Mouse (Mus musculus) CH12.LX (cell line): ENCODE measurements around the gene Anks1b. TPM values are rescaled to one million over a fixed set of nuclear protein-coding genes. Genes with fewer than 3 reads are reported as not detected.

Experiments
- DNase-seq: peaks from one replicate; pipeline ENCODE4 v3.0.0-alpha.2; 2013; ENCODE audit errors: extremely low read depth
- H3K27ac ChIP-seq: 2 replicates; pipeline ENCODE4 v1.5.1; 2012; ENCODE audit warnings: low read depth, mild to moderate bottlenecking, control low read depth, moderate library complexity; ENCODE audit not compliant: insufficient read depth
- H3K27me3 ChIP-seq: replicated peaks from 2 replicates; pipeline ENCODE3; 2012; ENCODE audit warnings: inconsistent platforms
- H3K36me3 ChIP-seq, 2 experiments: replicated peaks in 1 of 2; 2 replicates each; pipeline versions ENCODE3 to v1.6.1; 2012; ENCODE audit warnings: inconsistent platforms in 1 of 2, low read length in 1 of 2, mild to moderate bottlenecking in 1 of 2, mixed read lengths in 1 of 2, moderate library complexity in 1 of 2; ENCODE audit not compliant: control insufficient read depth in 1 of 2, insufficient read depth in 1 of 2
- H3K4me1 ChIP-seq, 2 experiments: 2 replicates each; pipeline ENCODE4 v1.6.1; 2012; ENCODE audit warnings: inconsistent platforms in 1 of 2, moderate library complexity in 1 of 2; ENCODE audit not compliant: insufficient read depth in 2 of 2, control insufficient read depth in 1 of 2
- H3K4me2 ChIP-seq: 2 replicates; pipeline ENCODE4 v1.6.1; 2012; ENCODE audit warnings: low read depth, mild to moderate bottlenecking, control low read depth; ENCODE audit not compliant: poor library complexity, insufficient read depth, severe bottlenecking
- H3K4me3 ChIP-seq, 3 experiments: fragments of 150-350 bp in 1 of 3; sonication (generic) in 1 of 3; replicated peaks in 1 of 3; 2 replicates each; pipeline versions ENCODE3 to v1.5.1; 2011 to 2012; ENCODE audit warnings: low read depth in 2 of 3, low read length in 2 of 3, mild to moderate bottlenecking in 2 of 3, moderate library complexity in 2 of 3, control low read depth in 1 of 3, improper control_type of control experiment in 1 of 3, inconsistent platforms in 1 of 3, mixed read lengths in 1 of 3; ENCODE audit not compliant: poor library complexity in 1 of 3
- H3K79me2 ChIP-seq: replicated peaks from 2 replicates; pipeline ENCODE4 v1.6.1; 2012; ENCODE audit warnings: mild to moderate bottlenecking, moderate library complexity; ENCODE audit not compliant: control insufficient read depth, poor library complexity, insufficient read depth, severe bottlenecking; ENCODE audit errors: extremely low read depth
- H3K9ac ChIP-seq: 2 replicates; pipeline ENCODE4 v1.6.1; 2012; ENCODE audit warnings: low read depth, mild to moderate bottlenecking, control low read depth, moderate library complexity; ENCODE audit not compliant: insufficient read depth
- H3K9me3 ChIP-seq: replicated peaks from 2 replicates; pipeline ENCODE3; 2012; ENCODE audit warnings: low read length, inconsistent platforms, mixed read lengths
- CHD1 ChIP-seq: IDR thresholded peaks from 2 replicates; pipeline ENCODE4 v1.6.1; 2012; ENCODE audit warnings: low read depth, low read length, improper control_type of control experiment, inconsistent platforms
- CTCF ChIP-seq, 2 experiments: IDR thresholded peaks in 1 of 2; conservative IDR thresholded peaks in 1 of 2; 2 replicates each; pipeline ENCODE4 v1.5.1; 2011 to 2012; ENCODE audit warnings: low read depth in 2 of 2, low read length in 2 of 2, improper control_type of control experiment in 1 of 2, inconsistent platforms in 1 of 2, mild to moderate bottlenecking in 1 of 2, moderate library complexity in 1 of 2
- E2F4 ChIP-seq: IDR thresholded peaks from 2 replicates; pipeline ENCODE4 v1.6.1; 2011; ENCODE audit warnings: low read depth, low read length, improper control_type of control experiment; ENCODE audit not compliant: insufficient replicate concordance
- ELF1 ChIP-seq: IDR thresholded peaks from 2 replicates; pipeline ENCODE4 v1.6.1; 2014; ENCODE audit warnings: low read depth, mild to moderate bottlenecking, inconsistent platforms, low read length, improper control_type of control experiment
- EP300 ChIP-seq: IDR thresholded peaks from 2 replicates; pipeline ENCODE4 v1.6.1; 2011; ENCODE audit warnings: low read length, improper control_type of control experiment
- ETS1 ChIP-seq: conservative IDR thresholded peaks from 2 replicates; pipeline ENCODE4 v1.6.1; 2012; ENCODE audit warnings: low read depth, mild to moderate bottlenecking, inconsistent platforms, low read length, improper control_type of control experiment, moderate library complexity
- GABPA ChIP-seq: IDR thresholded peaks from 2 replicates; pipeline ENCODE4 v1.6.1; 2012; ENCODE audit warnings: low read depth, low read length, improper control_type of control experiment, inconsistent platforms; ENCODE audit not compliant: insufficient replicate concordance
- JUN ChIP-seq: IDR thresholded peaks from 2 replicates; pipeline ENCODE4 v1.6.1; 2011; ENCODE audit warnings: low read depth, mild to moderate bottlenecking, low read length, improper control_type of control experiment, moderate library complexity; ENCODE audit not compliant: insufficient read depth
- JUND ChIP-seq: conservative IDR thresholded peaks from 2 replicates; pipeline ENCODE4 v1.6.1; 2011; ENCODE audit warnings: low read depth, low read length, improper control_type of control experiment
- KAT2A ChIP-seq: IDR thresholded peaks from 2 replicates; pipeline ENCODE4 v1.6.1; 2012; ENCODE audit warnings: low read length, improper control_type of control experiment, inconsistent platforms; ENCODE audit not compliant: insufficient replicate concordance
- MAX ChIP-seq: IDR thresholded peaks from 2 replicates; pipeline ENCODE4 v1.6.1; 2011; ENCODE audit warnings: low read length, improper control_type of control experiment
- MAZ ChIP-seq: IDR thresholded peaks from 2 replicates; pipeline ENCODE4 v1.6.1; 2012; ENCODE audit warnings: low read depth, mild to moderate bottlenecking, inconsistent platforms, low read length, improper control_type of control experiment, moderate library complexity
- MEF2A ChIP-seq: IDR thresholded peaks from 2 replicates; pipeline ENCODE4 v1.6.1; 2014; ENCODE audit warnings: low read depth, mild to moderate bottlenecking, inconsistent platforms, low read length, improper control_type of control experiment, borderline replicate concordance
- MYC ChIP-seq: IDR thresholded peaks from 2 replicates; pipeline ENCODE4 v1.6.1; 2011; ENCODE audit warnings: low read depth, mild to moderate bottlenecking, improper control_type of control experiment, low read length
- NELFE ChIP-seq: IDR thresholded peaks from 2 replicates; pipeline ENCODE4 v1.6.1; 2011; ENCODE audit warnings: low read depth, low read length, improper control_type of control experiment
- NRF1 ChIP-seq: IDR thresholded peaks from 2 replicates; pipeline ENCODE4 v1.6.1; 2014; ENCODE audit warnings: low read depth, mild to moderate bottlenecking, inconsistent platforms, low read length, improper control_type of control experiment, moderate library complexity
- PAX5 ChIP-seq: IDR thresholded peaks from 2 replicates; pipeline ENCODE4 v1.6.1; 2012; ENCODE audit warnings: low read length, inconsistent platforms, mixed read lengths
- POLR2A ChIP-seq: IDR thresholded peaks from 2 replicates; pipeline ENCODE4 v1.6.1; 2011; ENCODE audit warnings: low read depth, mild to moderate bottlenecking, improper control_type of control experiment, low read length
- POLR2AphosphoS2 ChIP-seq: IDR thresholded peaks from 2 replicates; pipeline ENCODE4 v1.6.1; 2011; ENCODE audit warnings: low read depth, low read length, improper control_type of control experiment
- RAD21 ChIP-seq: IDR thresholded peaks from 2 replicates; pipeline ENCODE4 v1.6.1; 2011; ENCODE audit warnings: low read depth, mild to moderate bottlenecking, low read length, improper control_type of control experiment, moderate library complexity
- RCOR1 ChIP-seq: conservative IDR thresholded peaks from 2 replicates; pipeline ENCODE4 v1.6.1; 2012; ENCODE audit warnings: low read depth, mild to moderate bottlenecking, inconsistent platforms, low read length, improper control_type of control experiment
- SIN3A ChIP-seq: IDR thresholded peaks from 2 replicates; pipeline ENCODE4 v1.6.1; 2012; ENCODE audit warnings: low read length, improper control_type of control experiment, inconsistent platforms
- SMC3 ChIP-seq: IDR thresholded peaks from 2 replicates; pipeline ENCODE4 v1.6.1; 2011; ENCODE audit warnings: low read depth, low read length, improper control_type of control experiment
- USF2 ChIP-seq: conservative IDR thresholded peaks from 2 replicates; pipeline ENCODE4 v1.6.1; 2011; ENCODE audit warnings: low read depth, low read length, improper control_type of control experiment
- ZC3H11A ChIP-seq: IDR thresholded peaks from 2 replicates; pipeline ENCODE4 v1.6.1; 2012; ENCODE audit warnings: low read depth, mild to moderate bottlenecking, inconsistent platforms, low read length, improper control_type of control experiment
- ZKSCAN1 ChIP-seq: IDR thresholded peaks from 2 replicates; pipeline ENCODE4 v1.6.1; 2012; ENCODE audit warnings: low read depth, inconsistent platforms, low read length, improper control_type of control experiment, borderline replicate concordance
- ZMIZ1 ChIP-seq: IDR thresholded peaks from 2 replicates; pipeline ENCODE4 v1.6.1; 2012; ENCODE audit warnings: low read depth, mild to moderate bottlenecking, inconsistent platforms, low read length, improper control_type of control experiment
- dilution Hi-C: fragments of 300-500 bp; cut with MboI; formaldehyde crosslinking; loops from 2 replicates; pipeline ENCODE4 v1.14.3; 2020; ENCODE audit warnings: low sequenced_read_pairs; ENCODE audit not compliant: extremely low pct_unique_long_range_greater_than_20kb, extremely low pct_ligation_motif_present
- in situ Hi-C: fragments of 300-500 bp; cut with MboI; formaldehyde crosslinking; loops from 3 replicates; pipeline ENCODE4 v1.14.3; 2019; ENCODE audit warnings: low sequenced_read_pairs, low pct_ligation_motif_present, low pct_unique_long_range_greater_than_20kb, mixed read lengths
- polyA plus RNA-seq: library from polyadenylated mRNA; unstranded; fragments of >175 nt; gene quantifications from 2 replicates; pipeline ENCODE4 v1.2.1, GENCODE M21; 2012; ENCODE audit warnings: low read depth; ENCODE audit not compliant: insufficient read length
- total RNA-seq, 2 experiments: library from RNA; depleted of rRNA; stranded (reverse); fragments of 300-350 nt in 1 of 2; fragments of >200 nt in 1 of 2; gene quantifications; 2 replicates each; pipeline ENCODE4 v1.2.3; 2012 to 2014

The Anks1b gene
- total and polyA plus RNA-seq, 3 experiments, result 0.17 TPM; not detected in 2

- no peak overlapping the region for H3K4me2 ChIP-seq
- H3K27ac ChIP-seq, result no peak overlapping the region
- no peaks in the 10 kb centered on the region for H3K4me1 ChIP-seq
- H3K27me3 ChIP-seq, result no peaks in the 10 kb centered on the region
- H3K79me2 ChIP-seq, result no peaks in the 10 kb centered on the region
- H3K9me3 ChIP-seq, result no peaks in the 10 kb centered on the region
- no peak overlapping the region for H3K9ac ChIP-seq
- no peak for DNase-seq
- TF ChIP-seq POLR2A (no peak), KAT2A (no peak), JUN (no peak), ZC3H11A (no peak), NRF1 (no peak), SIN3A (no peak), ZKSCAN1 (no peak), NELFE (no peak), ELF1 (no peak), CTCF (conservative IDR thresholded peaks at IDR 0.05 in 1 of 2, IDR thresholded peaks at IDR 0.05 in 1 of 2; ENCODE audit: low read depth in 2 of 2, low read length in 2 of 2) (no peak), PAX5 (no peak), E2F4 (no peak), SMC3 (no peak), ETS1 (no peak), POLR2AphosphoS2 (no peak), EP300 (no peak)
- no peaks in the 10 kb centered on the region for H3K36me3 ChIP-seq
- dilution Hi-C loops, result no loop called here
- in situ Hi-C loops, result no loop called here
- H3K4me3 ChIP-seq, result no peak overlapping the region
Observed at GRCm38 (mm10) chr10:90068651-90069050, 195.3 kb downstream of the Anks1b start.

GRCm38 (mm10) chr10:90077930-90078329, 204.6 kb downstream of the Anks1b start:
- Histone ChIP-seq H3K27ac (no peak overlapping the region), H3K9me3 (no peaks in the 10 kb centered on the region), H3K79me2 (no peaks in the 10 kb centered on the region), H3K27me3 (no peaks in the 10 kb centered on the region), H3K36me3 (no peaks in the 10 kb centered on the region), H3K4me1 (peaks cover 0 to 3% of the 10 kb centered on the region in 2 experiments; a peak in 1 of 4 replicates), H3K4me3 (no peak overlapping the region), H3K4me2 (no peak overlapping the region), H3K9ac (no peak overlapping the region)
- dilution Hi-C loops, result no loop called here
- DNase-seq, result no peak
- in situ Hi-C loops, result no loop called here
- TF ChIP-seq NELFE, result no peak
- TF ChIP-seq GABPA, result no peak
- no peak for TF ChIP-seq ZMIZ1
- TF ChIP-seq PAX5, result no peak
- TF ChIP-seq SIN3A, result no peak
- no peak for TF ChIP-seq POLR2A
- TF ChIP-seq E2F4, result no peak
- TF ChIP-seq USF2, result no peak
- TF ChIP-seq MAX, result no peak
- no peak for TF ChIP-seq MEF2A
- TF ChIP-seq RAD21, result no peak
- TF ChIP-seq CHD1, result no peak
- TF ChIP-seq MAZ, result no peak
- TF ChIP-seq RCOR1, result no peak
- no peak for TF ChIP-seq JUND
- TF ChIP-seq SMC3, result no peak
- no peak for TF ChIP-seq MYC
- TF ChIP-seq ELF1, result no peak
- TF ChIP-seq ETS1, result no peak
